Mouse (Mus musculus) forebrain, embryonic 12.5 days (tissue): ENCODE data around the gene Cacnb1. TPM values are rescaled to one million over a fixed set of nuclear protein-coding genes. Genes with fewer than 3 reads are reported as not detected.

Experiments
- ATAC-seq: fragments of 200-750 bp; cut with Nextera tagmentation; 2 replicates; pipeline ENCODE4 v1.8.0; 2017; ENCODE audit warnings: moderate TSS enrichment; ENCODE audit not compliant: low FRiP score
- H3K27ac ChIP-seq: fragments of 300-500 bp; sonication (generic); 2 replicates; pipeline ENCODE4 v1.5.1; 2016; ENCODE audit warnings: mild to moderate bottlenecking
- H3K27me3 ChIP-seq: fragments of 300-500 bp; sonication (generic); 2 replicates; pipeline ENCODE4 v1.6.1; 2016; ENCODE audit warnings: mild to moderate bottlenecking
- H3K36me3 ChIP-seq: fragments of 300-500 bp; sonication (generic); replicated peaks from 2 replicates; pipeline ENCODE4 v1.6.1; 2016; ENCODE audit warnings: mild to moderate bottlenecking
- H3K4me1 ChIP-seq: fragments of 300-500 bp; sonication (generic); 2 replicates; pipeline ENCODE4 v1.6.1; 2016
- H3K4me2 ChIP-seq: fragments of 300-500 bp; sonication (generic); 2 replicates; pipeline ENCODE4 v1.6.1; 2016; ENCODE audit warnings: mild to moderate bottlenecking, moderate library complexity
- H3K4me3 ChIP-seq: fragments of 300-500 bp; sonication (generic); replicated peaks from 2 replicates; pipeline ENCODE4 v1.5.1; 2016; ENCODE audit warnings: mild to moderate bottlenecking
- H3K9ac ChIP-seq: fragments of 300-500 bp; sonication (generic); 2 replicates; pipeline ENCODE4 v1.6.1; 2016; ENCODE audit warnings: mild to moderate bottlenecking
- H3K9me3 ChIP-seq: fragments of 300-500 bp; sonication (generic); 2 replicates; pipeline ENCODE4 v1.6.1; 2016
- WGBS: fragments of 180-500 bp; shearing (Covaris S2); methylation state at CpG from one replicate; pipeline ENCODE4 v1.1.7; 2016; 5-methylcytosine and 5-hydroxymethylcytosine counted together
- polyA plus RNA-seq: library from polyadenylated mRNA; unstranded; fragments of >200 nt; fragmentation: Nextera tagmentation; extraction: Ambion mirVana; gene quantifications from 2 replicates; pipeline ENCODE4 v1.2.1, GENCODE M21; 2016

Cacnb1 gene
- polyA plus RNA-seq, 1 experiment from 2014 or later, result 22.5 TPM

DNA sequence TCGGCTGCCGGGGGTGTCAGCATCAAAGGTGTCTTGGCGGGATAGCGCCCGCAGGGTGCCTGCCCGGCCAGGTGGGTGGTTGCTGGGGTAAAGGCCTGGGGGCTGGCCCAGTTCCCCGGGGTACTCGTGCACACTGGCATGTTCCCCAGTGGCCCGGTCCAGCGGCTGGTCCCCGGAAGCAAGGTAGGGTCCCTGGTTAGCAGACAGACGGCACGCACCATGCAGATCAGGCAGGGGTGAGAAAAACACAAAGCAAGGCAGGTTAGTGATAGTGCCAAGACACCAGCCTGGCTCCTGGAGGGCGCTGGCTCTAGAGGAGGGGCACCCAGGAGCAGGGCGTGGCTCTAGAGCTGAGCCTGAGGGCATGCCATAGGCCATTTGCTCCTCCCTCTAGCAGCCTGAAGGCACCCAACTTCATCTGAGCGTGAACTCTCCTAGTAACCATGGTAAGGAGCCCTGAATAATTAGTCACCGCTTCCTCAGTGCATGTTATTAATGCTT is 19.6 kb downstream of the Cacnb1 start:
- H3K27ac ChIP-seq, result peak overlapping the region; percentile 19; the same call in 1 of the 2 replicates
- peaks cover 36% of the 10 kb centered on the region for H3K4me1 ChIP-seq
- 0 out of 2 replicates have a peak overlapping the region, but pooled peaks have one; percentile 7 for H3K4me3 ChIP-seq
- WGBS, result 31% methylated on average over 17 of the region's 17 CpGs
- H3K9ac ChIP-seq, result 0 out of 2 replicates have a peak overlapping the region, but pooled peaks have one; percentile 26
- peak; percentile 44; the same call in 1 of the 2 replicates for ATAC-seq
- H3K27me3 ChIP-seq, result peaks cover 45% of the 10 kb centered on the region
- no peaks in the 10 kb centered on the region for H3K9me3 ChIP-seq
- peak overlapping the region; percentile 29 for H3K4me2 ChIP-seq
- peaks cover 43% of the 10 kb centered on the region for H3K36me3 ChIP-seq

DNA sequence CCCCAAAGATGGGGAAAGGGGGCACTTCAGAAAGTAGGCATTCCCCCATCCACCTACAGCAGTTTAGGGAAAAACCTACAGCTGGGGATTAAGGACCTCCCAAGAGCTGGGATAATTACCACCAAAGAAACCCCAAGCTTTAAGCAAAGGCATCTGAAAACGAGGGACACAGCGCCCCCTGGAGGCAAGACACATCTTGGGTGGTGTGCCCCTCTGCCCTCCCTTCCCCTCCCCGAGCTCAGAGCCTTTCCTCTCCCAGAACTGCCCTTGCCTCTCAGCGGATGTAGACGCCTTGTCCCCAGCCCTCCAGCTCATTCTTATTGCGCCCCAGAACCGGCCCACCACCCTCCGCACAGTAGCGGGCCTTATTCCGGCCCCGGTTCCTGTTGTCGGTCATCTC is 20.2 kb downstream of the Cacnb1 start:
- ATAC-seq, result peak; percentile 11; the same call in 1 of the 2 replicates
- WGBS, result 5% methylated on average over 12 of the region's 12 CpGs
- H3K9ac ChIP-seq, result 0 out of 2 replicates have a peak overlapping the region, but pooled peaks have one; percentile 26
- peaks cover 36% of the 10 kb centered on the region for H3K4me1 ChIP-seq
- peaks cover 49% of the 10 kb centered on the region for H3K27me3 ChIP-seq
- peaks cover 37% of the 10 kb centered on the region for H3K36me3 ChIP-seq
- no peak overlapping the region for H3K27ac ChIP-seq
- H3K4me3 ChIP-seq, result no peak overlapping the region
- peak overlapping the region; percentile 29 for H3K4me2 ChIP-seq
- no peaks in the 10 kb centered on the region for H3K9me3 ChIP-seq

GRCm38 (mm10) chr11:98001986-98002385 is 20.8 kb downstream of the Cacnb1 start:
- H3K9ac ChIP-seq, result no peak overlapping the region; the same call in 1 of the 2 replicates
- H3K36me3 ChIP-seq, result peaks cover 32% of the 10 kb centered on the region
- ATAC-seq, result no peak
- peaks cover 36% of the 10 kb centered on the region for H3K4me1 ChIP-seq
- peaks cover 49% of the 10 kb centered on the region for H3K27me3 ChIP-seq
- H3K27ac ChIP-seq, result no peak overlapping the region
- H3K4me2 ChIP-seq, result no peak overlapping the region; the same call in 1 of the 2 replicates
- H3K4me3 ChIP-seq, result no peak overlapping the region
- H3K9me3 ChIP-seq, result no peaks in the 10 kb centered on the region
- WGBS, result 51% methylated on average over 6 of the region's 6 CpGs

DNA sequence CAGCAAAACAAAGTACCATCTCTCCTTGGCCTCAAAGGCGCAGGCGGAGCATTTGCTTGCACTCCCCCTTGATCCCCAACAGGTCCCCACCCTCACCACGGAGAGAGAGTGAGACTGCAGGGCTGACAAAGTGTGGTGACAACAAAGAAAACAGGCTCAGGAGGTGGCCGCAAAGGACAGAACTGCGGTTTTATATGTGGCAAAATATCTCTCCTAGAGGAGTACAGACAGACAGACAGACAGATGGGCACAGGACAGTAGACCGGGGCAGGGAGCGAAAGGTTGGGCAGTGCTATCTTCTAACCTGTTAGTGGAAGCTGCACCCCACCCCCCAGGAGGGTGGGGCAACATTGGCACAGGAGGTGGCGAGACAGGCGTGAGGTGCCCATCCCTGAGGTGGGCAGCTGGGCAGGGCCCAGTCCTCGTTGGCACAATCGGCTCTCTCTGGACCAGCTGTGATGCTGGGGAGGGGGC is 21.4 kb downstream of the Cacnb1 start:
- no peak for ATAC-seq
- H3K9me3 ChIP-seq, result no peaks in the 10 kb centered on the region
- 34% methylated on average over 11 of the region's 11 CpGs for WGBS
- peaks cover 36% of the 10 kb centered on the region for H3K4me1 ChIP-seq
- H3K27ac ChIP-seq, result no peak overlapping the region
- H3K4me3 ChIP-seq, result no peak overlapping the region
- no peak overlapping the region for H3K4me2 ChIP-seq
- peaks cover 54% of the 10 kb centered on the region for H3K27me3 ChIP-seq
- H3K9ac ChIP-seq, result no peak overlapping the region; the same call in 1 of the 2 replicates
- H3K36me3 ChIP-seq, result peaks cover 28% of the 10 kb centered on the region

DNA sequence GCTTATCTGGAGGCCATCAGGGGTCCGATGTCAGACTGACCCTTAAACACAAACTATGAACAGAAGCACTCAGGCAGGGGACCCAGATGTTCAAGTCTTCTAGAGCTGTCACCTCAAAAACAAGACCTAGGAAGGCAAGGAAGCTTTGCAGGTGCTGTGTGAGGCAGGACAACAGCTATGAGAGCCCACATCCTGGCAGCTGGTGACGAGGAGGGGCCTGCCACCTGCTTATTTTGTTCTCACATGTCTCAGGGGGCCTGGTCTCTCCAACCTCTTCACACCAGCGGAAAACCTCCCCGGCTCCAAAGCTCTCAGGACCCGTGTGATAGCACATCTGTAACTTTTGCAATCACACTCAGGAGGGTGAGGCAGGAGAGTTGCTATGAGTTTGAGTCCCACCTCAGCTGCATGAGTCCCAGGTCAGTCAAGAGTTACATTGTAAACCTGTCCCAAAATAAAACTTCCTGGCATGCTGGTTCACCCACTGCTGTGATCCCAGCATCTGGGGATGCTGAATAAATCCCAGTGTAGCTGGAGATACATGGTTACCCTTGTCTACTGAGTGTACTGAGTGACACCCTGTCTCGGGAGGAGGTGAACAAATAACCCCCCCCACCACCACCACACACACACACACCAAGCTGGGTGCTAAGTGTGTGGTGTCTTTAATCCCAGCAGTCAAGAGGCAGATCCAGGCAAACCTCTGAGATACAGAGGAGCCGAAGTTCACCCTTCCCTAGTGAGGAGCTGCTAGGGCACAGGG is 22.3 kb downstream of the Cacnb1 start:
- H3K4me2 ChIP-seq, result no peak overlapping the region
- no peak for ATAC-seq
- H3K4me3 ChIP-seq, result no peak overlapping the region
- H3K27ac ChIP-seq, result no peak overlapping the region
- no peaks in the 10 kb centered on the region for H3K9me3 ChIP-seq
- 59% methylated on average over 7 of the region's 7 CpGs for WGBS
- H3K4me1 ChIP-seq, result peaks cover 39% of the 10 kb centered on the region
- H3K27me3 ChIP-seq, result peaks cover 61% of the 10 kb centered on the region
- H3K36me3 ChIP-seq, result peaks cover 20% of the 10 kb centered on the region
- H3K9ac ChIP-seq, result no peak overlapping the region

DNA sequence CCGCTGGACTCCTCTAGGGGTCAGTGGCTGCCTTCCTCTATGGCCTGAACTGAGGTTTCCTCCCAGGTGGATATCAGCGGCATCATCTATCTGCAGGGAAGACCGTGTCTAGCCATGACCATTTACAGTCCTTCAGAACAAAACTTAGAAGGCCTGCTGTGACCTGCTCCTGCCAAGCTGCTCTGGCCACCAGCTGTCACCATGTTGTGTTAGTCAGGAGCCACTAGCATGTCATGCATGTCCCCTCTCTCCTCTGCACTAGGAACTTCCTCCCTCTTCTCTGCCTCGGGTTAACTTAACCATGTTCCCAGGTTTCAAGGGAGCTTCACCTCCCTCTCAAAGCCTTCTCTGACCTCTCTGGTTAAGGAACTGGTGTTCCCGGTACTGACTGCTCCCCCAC is 23.1 kb downstream of the Cacnb1 start:
- H3K9ac ChIP-seq, result no peak overlapping the region
- no peak overlapping the region for H3K4me2 ChIP-seq
- H3K9me3 ChIP-seq, result no peaks in the 10 kb centered on the region
- H3K4me3 ChIP-seq, result no peak overlapping the region
- H3K27me3 ChIP-seq, result peaks cover 69% of the 10 kb centered on the region
- H3K4me1 ChIP-seq, result peaks cover 47% of the 10 kb centered on the region
- ATAC-seq, result no peak
- no peak overlapping the region for H3K27ac ChIP-seq
- peaks cover 11% of the 10 kb centered on the region for H3K36me3 ChIP-seq
- WGBS, result 75% methylated on average over 5 of the region's 5 CpGs

- 77% methylated on average over 7 of the region's 7 CpGs for WGBS
- Histone ChIP-seq H3K27ac (no peak overlapping the region), H3K9ac (no peak overlapping the region), H3K4me2 (no peak overlapping the region), H3K27me3 (peaks cover 71% of the 10 kb centered on the region), H3K9me3 (no peaks in the 10 kb centered on the region), H3K36me3 (peaks cover 5% of the 10 kb centered on the region; the same call in 1 of the 2 replicates), H3K4me3 (no peak overlapping the region), H3K4me1 (peaks cover 45% of the 10 kb centered on the region)
- no peak for ATAC-seq
Observed at GRCm38 (mm10) chr11:97998898-97999608, 23.8 kb downstream of the Cacnb1 start.

- Histone ChIP-seq H3K9me3 (no peaks in the 10 kb centered on the region), H3K4me3 (no peak overlapping the region), H3K36me3 (0 out of 2 replicates have a peak, but pooled peaks cover 3% of the 10 kb centered on the region), H3K4me1 (peaks cover 37% of the 10 kb centered on the region), H3K4me2 (no peak overlapping the region), H3K27ac (no peak overlapping the region), H3K27me3 (peaks cover 71% of the 10 kb centered on the region), H3K9ac (no peak overlapping the region)
- no peak for ATAC-seq
- 82% methylated on average over 10 of the region's 11 CpGs for WGBS
Observed at GRCm38 (mm10) chr11:97998074-97998793, 24.6 kb downstream of the Cacnb1 start.

DNA sequence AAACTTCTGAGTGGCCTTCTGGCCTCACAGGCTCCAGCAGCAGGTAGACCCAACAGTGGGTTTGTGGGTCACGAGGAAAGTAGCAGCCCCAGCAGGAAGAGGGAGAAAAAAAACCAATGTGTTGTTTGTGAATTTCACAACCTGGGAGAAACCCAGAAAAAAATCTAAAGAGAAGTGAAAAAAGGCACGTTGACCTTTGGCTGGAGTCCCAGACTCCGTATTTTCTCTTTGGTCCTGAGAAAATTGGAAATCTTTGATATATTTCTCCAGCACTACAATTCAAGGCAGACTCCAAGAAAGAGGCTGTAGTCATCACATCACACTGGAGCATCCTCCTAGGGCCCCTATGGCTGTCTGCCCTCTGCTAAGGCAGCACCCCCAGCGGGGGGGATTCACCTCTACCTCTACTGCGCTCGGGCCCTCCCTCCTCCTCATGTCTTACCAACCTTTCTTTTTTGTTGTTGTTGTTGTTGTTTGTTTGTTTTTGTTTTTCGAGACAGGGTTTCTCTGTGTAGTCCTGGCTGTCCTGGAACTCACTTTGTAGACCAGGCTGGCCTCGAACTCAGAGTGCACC is 25.4 kb downstream of the Cacnb1 start:
- Histone ChIP-seq H3K4me1 (peaks cover 29% of the 10 kb centered on the region), H3K27me3 (peaks cover 66% of the 10 kb centered on the region), H3K4me2 (no peak overlapping the region), H3K36me3 (no peaks in the 10 kb centered on the region), H3K9me3 (no peaks in the 10 kb centered on the region), H3K4me3 (no peak overlapping the region), H3K9ac (no peak overlapping the region), H3K27ac (no peak overlapping the region)
- ATAC-seq, result no peak
- WGBS, result 82% methylated on average over 8 of the region's 8 CpGs

GRCm38 (mm10) chr11:97996691-97997090 is 26.1 kb downstream of the Cacnb1 start:
- Histone ChIP-seq H3K36me3 (no peaks in the 10 kb centered on the region), H3K9me3 (no peaks in the 10 kb centered on the region), H3K9ac (no peak overlapping the region), H3K4me1 (peaks cover 22% of the 10 kb centered on the region), H3K4me3 (no peak overlapping the region), H3K27me3 (peaks cover 58% of the 10 kb centered on the region), H3K4me2 (no peak overlapping the region), H3K27ac (no peak overlapping the region)
- no peak for ATAC-seq
- 68% methylated on average over 1 of the region's 1 CpGs for WGBS

DNA sequence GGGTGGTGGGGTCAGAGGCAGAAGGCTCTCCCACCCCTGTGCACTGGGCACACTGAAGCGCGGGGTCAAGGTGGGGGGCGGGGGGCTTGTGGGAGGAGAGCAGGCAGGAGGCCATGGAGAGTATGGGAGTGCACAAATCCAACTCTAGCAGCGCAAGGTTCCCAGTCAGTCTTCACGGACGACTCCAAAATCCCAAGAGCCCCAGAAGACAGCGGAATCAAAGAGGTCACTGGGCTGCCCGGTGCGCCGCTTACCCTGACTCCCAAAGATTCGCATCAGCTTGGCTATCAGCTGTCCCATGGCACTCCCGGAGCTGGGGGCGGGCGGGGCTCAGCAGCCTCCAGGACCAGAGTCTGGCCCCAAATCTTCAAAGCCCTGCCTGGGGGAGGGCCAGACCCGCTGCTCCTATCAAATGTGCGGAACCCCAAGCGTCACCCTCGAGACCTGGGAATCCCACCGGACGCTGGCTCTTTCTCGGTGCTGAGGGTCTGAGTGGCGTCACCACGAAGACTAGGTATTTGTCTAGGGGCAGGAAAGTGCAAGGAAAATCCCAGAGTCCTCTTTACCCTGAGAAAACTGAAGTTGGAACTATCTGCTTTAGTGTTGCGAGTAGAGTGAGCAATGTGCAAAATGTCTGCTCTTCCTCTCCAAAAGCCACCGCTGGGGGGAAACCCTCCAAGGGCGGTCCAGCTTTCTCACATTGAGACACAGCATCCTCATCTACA is 27.1 kb downstream of the Cacnb1 start, which contains the start of gene Arl5c:
Gene Arl5c, minus strand, starts transcription at position 618 of the 725 bp plus-strand sequence.
- Histone ChIP-seq H3K9me3 (no peaks in the 10 kb centered on the region), H3K36me3 (no peaks in the 10 kb centered on the region), H3K4me2 (peak within 1 kb of the TSS; percentile 88), H3K27ac (no peak within 1 kb of the TSS), H3K4me1 (peaks cover 16% of the 10 kb centered on the region), H3K9ac (peak within 1 kb of the TSS; percentile 36), H3K27me3 (peaks cover 48% of the 10 kb centered on the region), H3K4me3 (peak within 1 kb of the TSS; percentile 42)
- ATAC-seq, result peak; percentile 45
- 3% methylated on average over 26 of the region's 26 CpGs for WGBS
